Mouse (Mus musculus): ENCODE measurements around the gene Galnt10. TPM values are rescaled to one million over a fixed set of nuclear protein-coding genes. Genes with fewer than 3 reads are reported as not detected.

The Galnt10 gene
- polyA plus RNA-seq, 1 experiment, result 11.2 TPM

DNA sequence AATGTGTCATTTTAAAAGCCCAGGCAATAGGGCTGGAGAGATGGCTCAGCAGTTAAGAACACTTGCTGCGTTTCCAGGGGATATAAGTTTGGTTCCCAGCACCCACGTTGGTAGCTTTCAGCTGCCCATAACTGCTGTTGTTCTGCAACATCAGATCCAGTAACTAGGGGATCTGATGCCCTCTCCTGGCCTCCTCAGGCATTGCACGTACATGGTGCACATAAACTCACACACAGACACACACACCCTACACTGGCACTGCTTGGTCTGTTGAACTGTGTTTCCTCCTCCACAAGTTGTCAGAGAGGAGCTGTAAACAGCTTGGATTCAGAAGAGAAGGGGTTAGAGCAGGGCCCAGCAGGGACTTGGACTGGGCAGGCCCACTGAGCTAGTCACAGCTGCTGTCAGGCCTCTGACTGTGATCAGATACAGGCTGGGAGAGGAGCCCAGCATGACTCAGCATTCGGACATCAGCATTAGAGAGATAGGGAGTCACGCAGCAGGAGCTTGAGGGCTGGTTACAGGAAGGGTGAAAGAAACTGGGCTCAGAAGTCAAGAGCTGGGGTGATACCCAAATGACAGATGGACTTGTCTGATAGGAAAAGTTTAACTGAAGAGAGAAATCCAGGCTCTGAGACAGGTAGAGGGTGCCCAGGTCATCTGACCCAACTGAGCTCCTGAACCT, 62.0 kb downstream of the Galnt10 start:
- Histone ChIP-seq H3K4me1 (ENCODE audit: control insufficient read depth, insufficient read depth, low read length) (no peaks in the 10 kb centered on the region), H3K27me3 (ENCODE audit: control insufficient read depth, insufficient read depth, low read length) (no peaks in the 10 kb centered on the region), H3K27ac (ENCODE audit: insufficient read depth, low read length) (no peak overlapping the region), H3K4me3 (replicated peaks; ENCODE audit: insufficient read depth, low read depth, low read length) (no peak overlapping the region)
- DNase-seq, result no peak
- TF ChIP-seq CTCF (IDR thresholded peaks at IDR 0.05; ENCODE audit: borderline replicate concordance, insufficient read depth, low read depth, low read length), result no peak
- no peak for TF ChIP-seq POLR2A (IDR thresholded peaks at IDR 0.05; ENCODE audit: borderline replicate concordance, insufficient read depth, low read length)
- 84% methylated on average over 5 of the region's 5 CpGs for WGBS

DNA sequence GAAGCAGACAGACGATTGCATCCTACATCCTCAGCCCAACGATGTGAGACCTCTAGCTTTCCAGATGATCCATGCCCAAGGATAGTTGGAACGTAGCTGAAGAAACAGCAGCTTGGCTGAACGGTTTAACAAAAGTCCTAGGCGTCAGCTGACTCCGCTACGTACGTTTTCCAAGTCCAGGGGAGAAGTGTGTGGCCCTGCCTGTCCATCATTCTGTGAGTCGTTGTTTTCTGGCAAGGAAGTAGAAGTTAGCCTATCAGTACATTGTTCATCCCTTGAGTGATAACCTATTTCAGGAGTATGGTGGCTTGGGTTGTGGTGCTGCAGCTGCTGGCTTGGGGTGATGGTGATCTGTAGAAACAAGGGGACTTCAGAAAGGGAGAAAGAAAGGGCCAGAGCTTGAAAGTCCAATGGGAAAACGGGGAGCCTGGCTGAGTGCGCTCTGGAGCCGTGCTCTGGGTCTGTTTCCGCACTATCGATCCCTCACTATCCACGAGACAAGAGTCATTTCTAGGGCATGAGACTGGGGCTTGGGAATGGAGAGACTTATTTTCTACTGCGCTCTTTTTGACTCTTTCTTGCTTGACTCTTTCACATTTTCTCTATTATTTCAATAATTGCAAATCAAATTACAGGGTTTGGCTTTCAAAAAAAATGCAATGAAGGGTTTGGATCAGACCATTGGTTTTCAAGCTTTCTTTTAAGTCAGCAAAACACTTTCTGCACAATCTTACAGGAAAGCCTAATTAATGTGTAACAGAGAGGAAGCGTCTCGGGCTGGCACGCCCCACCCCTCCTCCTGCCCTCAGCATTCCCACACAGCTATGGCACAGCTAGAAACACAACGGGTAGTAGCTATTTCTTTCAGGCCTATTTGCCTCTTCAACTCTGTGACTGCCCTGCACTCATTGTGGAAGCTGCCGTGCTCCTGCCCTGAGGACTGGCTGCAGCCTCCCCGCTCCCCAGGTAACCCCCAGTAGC, 63.2 kb downstream of the Galnt10 start:
- no peak for DNase-seq
- Histone ChIP-seq H3K27me3 (ENCODE audit: control insufficient read depth, insufficient read depth, low read length) (no peaks in the 10 kb centered on the region), H3K27ac (ENCODE audit: insufficient read depth, low read length) (no peak overlapping the region), H3K4me1 (ENCODE audit: control insufficient read depth, insufficient read depth, low read length) (no peaks in the 10 kb centered on the region), H3K4me3 (replicated peaks; ENCODE audit: insufficient read depth, low read depth, low read length) (no peak overlapping the region)
- TF ChIP-seq CTCF (IDR thresholded peaks at IDR 0.05; ENCODE audit: borderline replicate concordance, insufficient read depth, low read depth, low read length) (no peak), POLR2A (IDR thresholded peaks at IDR 0.05; ENCODE audit: borderline replicate concordance, insufficient read depth, low read length) (no peak)
- WGBS, result 66% methylated on average over 22 of the region's 22 CpGs

DNA sequence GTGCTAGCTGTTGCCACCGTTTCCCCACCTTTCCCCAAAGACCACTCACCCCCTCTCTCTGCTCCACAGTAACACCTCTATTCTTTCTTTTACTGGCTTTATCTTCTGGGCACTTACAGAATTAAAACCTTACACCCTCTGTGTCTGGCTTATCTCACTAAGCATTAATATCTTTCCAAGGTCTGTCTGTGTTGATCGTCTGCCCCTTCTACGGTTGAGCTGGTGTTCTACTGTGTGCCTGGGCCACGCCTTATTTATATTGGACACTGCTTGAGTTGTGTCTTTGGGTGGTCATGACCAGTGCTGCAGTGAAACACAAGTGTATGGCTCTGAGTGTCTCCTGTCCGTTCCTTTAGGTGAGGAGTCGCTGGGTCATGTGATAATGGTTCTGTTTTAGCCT, 68.7 kb downstream of the Galnt10 start:
- no peak for DNase-seq
- Histone ChIP-seq H3K27me3 (ENCODE audit: control insufficient read depth, insufficient read depth, low read length) (no peaks in the 10 kb centered on the region), H3K4me1 (ENCODE audit: control insufficient read depth, insufficient read depth, low read length) (no peaks in the 10 kb centered on the region), H3K27ac (ENCODE audit: insufficient read depth, low read length) (no peak overlapping the region), H3K4me3 (replicated peaks; ENCODE audit: insufficient read depth, low read depth, low read length) (no peak overlapping the region)
- WGBS, result 92% methylated on average over 6 of the region's 6 CpGs
- TF ChIP-seq POLR2A (IDR thresholded peaks at IDR 0.05; ENCODE audit: borderline replicate concordance, insufficient read depth, low read length) (no peak), CTCF (IDR thresholded peaks at IDR 0.05; ENCODE audit: borderline replicate concordance, insufficient read depth, low read depth, low read length) (no peak)

DNA sequence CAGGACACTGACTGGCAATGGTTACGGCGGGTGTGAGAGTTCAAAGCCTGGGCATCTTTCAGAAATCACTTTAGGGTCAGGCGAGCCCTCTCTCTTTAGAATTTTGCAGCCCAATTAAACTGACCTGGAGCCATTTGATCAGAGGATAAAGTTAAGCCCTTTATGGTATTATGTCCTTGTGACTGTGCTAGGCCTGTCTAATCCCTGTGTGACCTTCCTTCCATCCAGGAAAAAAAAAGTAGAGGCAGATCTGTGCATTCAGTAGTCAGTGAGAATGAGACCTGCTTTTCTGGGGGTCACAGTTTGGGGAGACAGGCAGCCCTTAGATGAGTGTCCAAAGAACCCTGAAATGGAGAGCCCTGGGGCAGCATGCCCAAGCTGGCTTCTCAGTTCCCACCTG, 71.5 kb downstream of the Galnt10 start:
- 86% methylated on average over 3 of the region's 3 CpGs for WGBS
- Histone ChIP-seq H3K4me3 (replicated peaks; ENCODE audit: insufficient read depth, low read depth, low read length) (no peak overlapping the region), H3K27ac (ENCODE audit: insufficient read depth, low read length) (no peak overlapping the region), H3K27me3 (ENCODE audit: control insufficient read depth, insufficient read depth, low read length) (no peaks in the 10 kb centered on the region), H3K4me1 (ENCODE audit: control insufficient read depth, insufficient read depth, low read length) (no peaks in the 10 kb centered on the region)
- TF ChIP-seq CTCF (IDR thresholded peaks at IDR 0.05; ENCODE audit: borderline replicate concordance, insufficient read depth, low read depth, low read length) (no peak), POLR2A (IDR thresholded peaks at IDR 0.05; ENCODE audit: borderline replicate concordance, insufficient read depth, low read length) (no peak)
- DNase-seq, result no peak

DNA sequence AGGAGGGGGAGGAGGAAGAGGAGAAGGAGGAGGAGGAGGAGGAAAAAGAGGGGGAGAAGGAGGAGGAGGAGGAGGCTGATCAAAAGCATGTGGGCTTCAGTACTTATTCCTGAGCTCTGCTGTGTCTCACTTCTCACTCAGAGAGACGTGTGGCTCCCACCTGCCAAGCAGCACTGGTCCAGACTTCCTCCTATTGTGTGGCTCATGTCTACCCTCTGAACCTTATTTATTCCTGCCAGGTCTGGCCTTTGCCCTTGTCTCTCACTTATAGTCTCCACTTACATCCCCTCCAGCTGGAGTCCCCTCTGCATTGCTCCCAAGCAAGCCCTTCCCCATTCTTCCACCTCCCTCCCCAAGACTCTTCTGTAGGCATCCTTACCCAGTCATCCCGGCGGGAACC, 72.2 kb downstream of the Galnt10 start:
- Histone ChIP-seq H3K27me3 (ENCODE audit: control insufficient read depth, insufficient read depth, low read length) (no peaks in the 10 kb centered on the region), H3K27ac (ENCODE audit: insufficient read depth, low read length) (no peak overlapping the region), H3K4me3 (replicated peaks; ENCODE audit: insufficient read depth, low read depth, low read length) (no peak overlapping the region), H3K4me1 (ENCODE audit: control insufficient read depth, insufficient read depth, low read length) (no peaks in the 10 kb centered on the region)
- TF ChIP-seq POLR2A (IDR thresholded peaks at IDR 0.05; ENCODE audit: borderline replicate concordance, insufficient read depth, low read length) (no peak), CTCF (IDR thresholded peaks at IDR 0.05; ENCODE audit: borderline replicate concordance, insufficient read depth, low read depth, low read length) (no peak)
- no peak for DNase-seq
- WGBS, result 80% methylated on average over 3 of the region's 3 CpGs

DNA sequence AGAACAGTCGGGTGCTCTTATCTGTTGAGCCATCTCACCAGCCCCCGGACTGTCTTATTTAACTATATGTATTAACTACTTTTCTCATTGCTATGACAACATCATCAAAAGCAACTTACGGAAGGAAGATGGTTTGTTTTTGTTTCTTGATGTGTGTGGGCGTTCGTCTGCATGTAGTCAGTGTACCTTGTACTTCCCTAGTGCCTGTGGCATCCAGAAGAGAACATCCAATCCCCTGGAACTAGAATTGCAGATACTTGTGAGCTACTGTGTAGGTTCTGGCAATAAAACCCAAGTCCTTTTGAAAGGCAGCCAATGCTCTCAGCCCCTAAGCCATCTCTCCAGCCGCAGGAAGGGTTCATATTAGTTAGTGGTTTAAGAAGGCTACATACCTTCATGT, 72.8 kb downstream of the Galnt10 start:
- Histone ChIP-seq H3K4me3 (replicated peaks; ENCODE audit: insufficient read depth, low read depth, low read length) (no peak overlapping the region), H3K27ac (ENCODE audit: insufficient read depth, low read length) (no peak overlapping the region), H3K27me3 (ENCODE audit: control insufficient read depth, insufficient read depth, low read length) (no peaks in the 10 kb centered on the region), H3K4me1 (ENCODE audit: control insufficient read depth, insufficient read depth, low read length) (no peaks in the 10 kb centered on the region)
- 83% methylated on average over 6 of the region's 6 CpGs for WGBS
- no peak for DNase-seq
- no peak for TF ChIP-seq CTCF (IDR thresholded peaks at IDR 0.05; ENCODE audit: borderline replicate concordance, insufficient read depth, low read depth, low read length)
- no peak for TF ChIP-seq POLR2A (IDR thresholded peaks at IDR 0.05; ENCODE audit: borderline replicate concordance, insufficient read depth, low read length)

DNA sequence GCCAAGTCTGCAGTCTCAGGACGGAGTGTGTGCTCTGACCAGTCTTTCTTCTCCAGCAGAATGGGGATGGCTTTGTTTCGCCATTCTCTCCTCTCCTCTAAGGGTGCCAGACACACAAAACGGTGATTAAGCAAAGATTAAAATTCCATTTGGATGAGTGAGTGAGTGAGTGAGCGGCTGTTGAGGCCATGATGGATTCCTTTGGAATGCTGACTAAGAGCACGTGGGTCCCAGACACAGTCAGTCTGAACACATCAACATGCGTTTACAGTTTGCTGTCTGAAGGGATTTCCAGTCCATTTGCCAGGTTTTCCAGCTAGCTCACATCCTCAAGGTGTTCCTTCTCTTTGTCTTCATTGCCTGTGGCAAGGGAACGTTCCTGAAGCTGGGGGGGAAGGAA, 74.4 kb downstream of the Galnt10 start:
- H3K4me1 ChIP-seq (ENCODE audit: control insufficient read depth, insufficient read depth, low read length), result no peaks in the 10 kb centered on the region
- no peak overlapping the region for H3K27ac ChIP-seq (ENCODE audit: insufficient read depth, low read length)
- no peak overlapping the region for H3K4me3 ChIP-seq (replicated peaks; ENCODE audit: insufficient read depth, low read depth, low read length)
- no peak for TF ChIP-seq POLR2A (IDR thresholded peaks at IDR 0.05; ENCODE audit: borderline replicate concordance, insufficient read depth, low read length)
- H3K27me3 ChIP-seq (ENCODE audit: control insufficient read depth, insufficient read depth, low read length), result no peaks in the 10 kb centered on the region
- no peak for DNase-seq
- 46% methylated on average over 7 of the region's 7 CpGs for WGBS

DNA sequence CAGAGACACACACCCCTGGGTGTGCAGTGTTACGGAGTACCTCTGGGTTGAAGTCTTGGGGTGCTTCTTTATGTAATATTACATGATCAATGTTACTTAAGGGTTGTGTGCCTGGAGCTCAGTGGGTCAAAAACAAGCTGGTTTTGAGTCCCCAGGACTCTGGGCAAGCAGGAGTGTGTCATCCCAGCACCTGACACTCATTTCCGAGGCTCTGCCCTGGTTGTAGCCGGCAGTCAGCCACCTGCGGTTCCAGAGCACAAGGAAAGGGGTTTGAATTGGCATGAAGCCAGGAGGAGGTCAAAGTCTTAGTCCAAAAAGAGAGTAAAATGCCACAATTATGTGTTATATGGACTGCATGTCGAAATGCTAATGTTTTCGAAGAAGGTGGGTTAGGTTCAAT, 74.8 kb downstream of the Galnt10 start:
- Histone ChIP-seq H3K4me3 (replicated peaks; ENCODE audit: insufficient read depth, low read depth, low read length) (no peak overlapping the region), H3K27ac (ENCODE audit: insufficient read depth, low read length) (no peak overlapping the region), H3K27me3 (ENCODE audit: control insufficient read depth, insufficient read depth, low read length) (no peaks in the 10 kb centered on the region), H3K4me1 (ENCODE audit: control insufficient read depth, insufficient read depth, low read length) (no peaks in the 10 kb centered on the region)
- no peak for TF ChIP-seq CTCF (IDR thresholded peaks at IDR 0.05; ENCODE audit: borderline replicate concordance, insufficient read depth, low read depth, low read length)
- DNase-seq, result no peak
- 60% methylated on average over 6 of the region's 6 CpGs for WGBS

Measured in cerebellum, adult 2 months (tissue).